Mouse (Mus musculus) heart, embryonic 13.5 days (tissue): ENCODE measurements around the gene Cic. TPM values are rescaled to one million over a fixed set of nuclear protein-coding genes. Genes with fewer than 3 reads are reported as not detected.

Experiments used
- ATAC-seq: fragments of 200-750 bp; cut with Nextera tagmentation; 2 replicates; pipeline ENCODE4 v1.8.0; 2017; ENCODE audit warnings: moderate TSS enrichment; ENCODE audit not compliant: insufficient number of reproducible peaks, low FRiP score, low TSS enrichment; ENCODE audit errors: extremely low read depth
- H3K27ac ChIP-seq: fragments of 300-500 bp; sonication (generic); replicated peaks from 2 replicates; pipeline ENCODE4 v1.5.1; 2015; ENCODE audit warnings: moderate library complexity, mild to moderate bottlenecking, inconsistent platforms
- H3K27me3 ChIP-seq: fragments of 300-500 bp; sonication (generic); replicated peaks from 2 replicates; pipeline ENCODE4 v1.6.1; 2015; ENCODE audit warnings: mild to moderate bottlenecking, inconsistent platforms
- H3K36me3 ChIP-seq: fragments of 300-500 bp; sonication (generic); 2 replicates; pipeline ENCODE4 v1.6.1; 2015; ENCODE audit warnings: mild to moderate bottlenecking, inconsistent platforms
- H3K4me1 ChIP-seq: fragments of 300-500 bp; sonication (generic); 2 replicates; pipeline ENCODE4 v1.6.1; 2015; ENCODE audit warnings: inconsistent platforms
- H3K4me2 ChIP-seq: fragments of 300-500 bp; sonication (generic); 2 replicates; pipeline ENCODE4 v1.6.1; 2015; ENCODE audit warnings: inconsistent platforms, mild to moderate bottlenecking, moderate library complexity
- H3K4me3 ChIP-seq: fragments of 300-500 bp; sonication (generic); 2 replicates; pipeline ENCODE4 v1.5.1; 2015; ENCODE audit warnings: moderate library complexity, mild to moderate bottlenecking, inconsistent platforms
- H3K9ac ChIP-seq: fragments of 300-500 bp; sonication (generic); 2 replicates; pipeline ENCODE4 v1.6.1; 2015; ENCODE audit warnings: inconsistent platforms, mild to moderate bottlenecking, moderate library complexity
- H3K9me3 ChIP-seq: fragments of 300-500 bp; sonication (generic); 2 replicates; pipeline ENCODE4 v1.6.1; 2016; ENCODE audit warnings: inconsistent platforms
- WGBS: fragments of 180-500 bp; shearing (Covaris S2); methylation state at CpG from one replicate; pipeline ENCODE4 v1.1.7; 2015; ENCODE audit warnings: mixed read lengths; 5-methylcytosine and 5-hydroxymethylcytosine counted together
- polyA plus RNA-seq: library from polyadenylated mRNA; unstranded; fragments of >200 nt; fragmentation: Nextera tagmentation; extraction: Ambion mirVana; gene quantifications from 2 replicates; pipeline ENCODE4 v1.2.1, GENCODE M21; 2015

The Cic gene
- 22.9 and 23.4 TPM in 2 replicates for polyA plus RNA-seq

DNA sequence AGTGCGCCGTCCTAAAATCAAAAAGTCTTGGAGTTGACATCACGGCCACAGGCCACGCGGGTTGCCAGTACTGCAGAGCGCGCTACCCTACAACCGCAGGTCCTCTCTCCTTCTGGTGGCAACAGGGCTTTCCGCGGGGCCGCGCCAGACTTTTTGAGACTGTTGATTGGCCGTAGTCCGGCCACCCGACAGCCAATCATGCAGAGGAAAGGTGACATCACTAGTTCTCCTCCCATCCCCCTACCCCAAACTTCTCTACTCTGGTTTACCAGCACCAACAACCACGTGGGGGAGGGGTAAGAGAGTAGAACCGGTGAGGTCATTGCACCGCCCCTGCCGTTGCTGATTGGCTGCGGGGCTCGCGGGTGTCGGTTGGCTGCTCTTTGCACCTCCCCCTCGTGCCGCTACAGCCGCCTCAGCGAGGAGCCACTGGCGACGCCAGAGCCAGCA lies at the start of gene Cic:
Gene Cic, plus strand, starts transcription at position 404 of the 450 bp plus-strand sequence.
- H3K36me3 ChIP-seq, result peaks cover 20% of the 10 kb centered on the region
- no peaks in the 10 kb centered on the region for H3K9me3 ChIP-seq
- peak; percentile 81 for ATAC-seq
- peak within 1 kb of the TSS; percentile 85 for H3K4me3 ChIP-seq
- H3K27me3 ChIP-seq, result no peaks in the 10 kb centered on the region
- WGBS, result under 1% methylated on average over 29 of the region's 29 CpGs
- peak within 1 kb of the TSS; percentile 93 for H3K27ac ChIP-seq
- H3K4me1 ChIP-seq, result peaks cover 42% of the 10 kb centered on the region
- H3K4me2 ChIP-seq, result peak within 1 kb of the TSS; percentile 88
- H3K9ac ChIP-seq, result peak within 1 kb of the TSS; percentile 97

GRCm38 (mm10) chr7:25218705-25219415 lies 48.6 kb upstream of the Cic start:
- H3K4me2 ChIP-seq, result peak overlapping the region; percentile 81
- H3K4me1 ChIP-seq, result peaks cover 27% of the 10 kb centered on the region
- under 1% methylated on average over 53 of the region's 53 CpGs for WGBS
- H3K9ac ChIP-seq, result peak overlapping the region; percentile 91
- H3K36me3 ChIP-seq, result peaks cover 23% of the 10 kb centered on the region
- 0 out of 2 replicates have a peak, but pooled peaks have one; percentile 15 for ATAC-seq
- no peaks in the 10 kb centered on the region for H3K27me3 ChIP-seq
- no peaks in the 10 kb centered on the region for H3K9me3 ChIP-seq
- peak overlapping the region; percentile 88 for H3K27ac ChIP-seq
- H3K4me3 ChIP-seq, result peak overlapping the region; percentile 83

- H3K27me3 ChIP-seq, result no peaks in the 10 kb centered on the region
- peak overlapping the region; percentile 91 for H3K9ac ChIP-seq
- peak overlapping the region; percentile 88 for H3K27ac ChIP-seq
- H3K36me3 ChIP-seq, result peaks cover 23% of the 10 kb centered on the region
- H3K4me1 ChIP-seq, result peaks cover 27% of the 10 kb centered on the region
- peak overlapping the region; percentile 81 for H3K4me2 ChIP-seq
- ATAC-seq, result no peak
- WGBS, result 0% methylated on average over 16 of the region's 16 CpGs
- no peaks in the 10 kb centered on the region for H3K9me3 ChIP-seq
- H3K4me3 ChIP-seq, result peak overlapping the region; percentile 83
Observed at GRCm38 (mm10) chr7:25219416-25219750, 48.1 kb upstream of the Cic start.

- ATAC-seq, result peak; percentile 71
- 2% methylated on average over 31 of the region's 31 CpGs for WGBS
- Histone ChIP-seq H3K4me1 (peaks cover 27% of the 10 kb centered on the region), H3K4me3 (peak overlapping the region; percentile 83), H3K4me2 (peak overlapping the region; percentile 81), H3K9ac (peak overlapping the region; percentile 91), H3K27ac (peak overlapping the region; percentile 88), H3K36me3 (peaks cover 26% of the 10 kb centered on the region), H3K9me3 (no peaks in the 10 kb centered on the region), H3K27me3 (no peaks in the 10 kb centered on the region)
Observed at GRCm38 (mm10) chr7:25219756-25220456, 47.6 kb upstream of the Cic start.

GRCm38 (mm10) chr7:25220457-25221101 lies 46.9 kb upstream of the Cic start, which contains the start of gene Dedd2:
Gene Dedd2, minus strand, starts transcription at chr7:25220615.
- peak within 1 kb of the TSS; percentile 91 for H3K9ac ChIP-seq
- 4% methylated on average over 20 of the region's 20 CpGs for WGBS
- peak within 1 kb of the TSS; percentile 83 for H3K4me3 ChIP-seq
- peaks cover 27% of the 10 kb centered on the region for H3K36me3 ChIP-seq
- no peaks in the 10 kb centered on the region for H3K27me3 ChIP-seq
- H3K4me1 ChIP-seq, result peaks cover 27% of the 10 kb centered on the region
- H3K27ac ChIP-seq, result peak within 1 kb of the TSS; percentile 88
- H3K4me2 ChIP-seq, result peak within 1 kb of the TSS; percentile 81
- ATAC-seq, result no peak
- H3K9me3 ChIP-seq, result no peaks in the 10 kb centered on the region

DNA sequence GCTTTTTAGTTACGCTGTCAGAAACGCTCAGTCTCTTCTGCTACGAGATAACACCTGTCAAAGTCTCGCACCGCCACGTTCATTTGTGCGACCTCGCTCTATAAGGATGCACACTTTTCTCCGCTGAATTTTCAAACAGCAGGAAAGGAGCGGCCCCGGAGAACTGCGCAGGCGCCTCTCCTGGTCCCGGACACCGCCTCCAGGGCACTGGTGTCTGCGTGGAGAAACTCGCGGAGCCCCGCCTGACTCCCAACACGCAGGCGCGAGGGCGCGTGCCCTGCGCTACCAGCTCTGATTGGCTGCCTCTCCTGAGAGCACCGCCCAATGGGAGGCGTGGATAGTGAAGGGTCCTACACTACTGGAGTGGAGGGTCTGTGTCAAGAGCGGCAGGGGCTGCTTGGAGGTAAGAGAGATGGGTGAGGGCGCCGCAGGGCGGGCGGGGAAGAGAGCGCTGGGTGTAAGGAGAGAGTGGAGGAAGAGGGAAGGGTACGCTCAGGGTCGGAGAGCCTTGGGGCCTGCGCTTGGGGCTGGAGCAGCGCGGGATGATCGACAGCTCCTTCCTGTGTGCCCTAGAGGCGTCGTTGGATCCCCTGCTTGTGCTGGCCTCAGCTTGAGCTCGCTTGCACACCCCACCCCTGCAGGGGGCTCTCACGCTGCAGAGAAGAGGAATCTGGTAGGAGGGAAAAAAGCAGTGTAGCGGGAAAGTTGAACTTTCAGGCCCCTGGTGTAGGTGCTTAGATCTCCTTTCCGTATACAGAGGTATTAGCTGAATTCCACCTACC lies 46.2 kb upstream of the Cic start, which contains the start of gene Zfp526:
Gene Zfp526, plus strand, starts transcription at position 324 of the 782 bp plus-strand sequence.
- Histone ChIP-seq H3K27ac (peak within 1 kb of the TSS; percentile 88), H3K27me3 (no peaks in the 10 kb centered on the region), H3K4me1 (peaks cover 27% of the 10 kb centered on the region), H3K4me3 (peak within 1 kb of the TSS; percentile 83), H3K36me3 (peaks cover 32% of the 10 kb centered on the region), H3K9ac (peak within 1 kb of the TSS; percentile 85), H3K4me2 (peak within 1 kb of the TSS; percentile 81), H3K9me3 (no peaks in the 10 kb centered on the region)
- ATAC-seq, result peak; percentile 87
- under 1% methylated on average over 45 of the region's 45 CpGs for WGBS

DNA sequence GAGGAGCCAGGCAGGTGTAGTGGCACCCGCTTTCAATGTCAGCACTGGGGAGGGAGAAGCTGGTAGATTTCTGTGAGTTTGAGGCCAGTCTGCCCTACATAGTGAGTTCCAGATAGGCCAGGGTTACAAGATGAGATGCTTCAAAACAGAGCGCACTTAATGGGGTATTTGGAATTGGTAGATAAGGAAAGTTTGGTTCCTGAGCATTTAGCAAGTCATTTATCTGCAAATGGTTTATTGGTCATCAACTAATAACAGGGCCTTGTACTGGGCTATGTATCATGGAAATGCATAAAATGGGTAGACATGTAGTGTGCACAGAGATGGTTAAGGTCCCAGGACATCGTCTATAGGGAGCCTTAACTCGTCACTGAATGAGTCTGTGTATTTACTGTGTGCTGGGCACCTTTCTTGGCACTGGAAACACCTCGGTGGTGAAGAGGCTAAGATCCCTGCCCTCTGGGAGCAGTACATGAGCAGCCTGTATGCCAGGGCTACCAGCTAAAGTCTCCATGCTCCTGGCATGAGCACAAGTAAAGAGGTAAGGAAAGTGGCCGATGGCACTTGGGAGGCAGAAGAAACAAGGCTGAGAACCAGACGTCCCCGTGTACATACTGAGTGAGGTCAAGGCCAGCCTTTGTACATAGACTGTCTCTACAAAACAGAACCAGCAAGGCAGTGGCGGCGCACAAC lies 45.1 kb upstream of the Cic start:
- Histone ChIP-seq H3K4me3 (peak overlapping the region; percentile 83), H3K27me3 (no peaks in the 10 kb centered on the region), H3K4me1 (peaks cover 27% of the 10 kb centered on the region), H3K9ac (peak overlapping the region; percentile 85), H3K36me3 (peaks cover 43% of the 10 kb centered on the region), H3K9me3 (no peaks in the 10 kb centered on the region), H3K27ac (0 out of 2 replicates have a peak overlapping the region, but pooled peaks have one; percentile 88), H3K4me2 (peak overlapping the region; percentile 81)
- no peak for ATAC-seq
- WGBS, result 79% methylated on average over 10 of the region's 10 CpGs

- 100% methylated on average over 1 of the region's 1 CpGs for WGBS
- Histone ChIP-seq H3K9me3 (no peaks in the 10 kb centered on the region), H3K27ac (no peak overlapping the region), H3K36me3 (peaks cover 96% of the 10 kb centered on the region), H3K27me3 (no peaks in the 10 kb centered on the region), H3K4me3 (no peak overlapping the region), H3K4me1 (peaks cover under 1% of the 10 kb centered on the region), H3K4me2 (no peak overlapping the region), H3K9ac (no peak overlapping the region)
- no peak for ATAC-seq
Observed at GRCm38 (mm10) chr7:25227523-25228300, 39.8 kb upstream of the Cic start.

- no peaks in the 10 kb centered on the region for H3K27me3 ChIP-seq
- no peak overlapping the region for H3K27ac ChIP-seq
- H3K9ac ChIP-seq, result no peak overlapping the region
- H3K36me3 ChIP-seq, result peaks cover 97% of the 10 kb centered on the region
- 81% methylated on average over 9 of the region's 9 CpGs for WGBS
- no peak overlapping the region for H3K4me3 ChIP-seq
- H3K4me1 ChIP-seq, result peaks cover 11% of the 10 kb centered on the region
- H3K4me2 ChIP-seq, result no peak overlapping the region
- no peak for ATAC-seq
- no peaks in the 10 kb centered on the region for H3K9me3 ChIP-seq
Observed at GRCm38 (mm10) chr7:25230690-25231285, 36.7 kb upstream of the Cic start.
